Mouse (Mus musculus): ENCODE measurements around the gene Mgat3.

DNA sequence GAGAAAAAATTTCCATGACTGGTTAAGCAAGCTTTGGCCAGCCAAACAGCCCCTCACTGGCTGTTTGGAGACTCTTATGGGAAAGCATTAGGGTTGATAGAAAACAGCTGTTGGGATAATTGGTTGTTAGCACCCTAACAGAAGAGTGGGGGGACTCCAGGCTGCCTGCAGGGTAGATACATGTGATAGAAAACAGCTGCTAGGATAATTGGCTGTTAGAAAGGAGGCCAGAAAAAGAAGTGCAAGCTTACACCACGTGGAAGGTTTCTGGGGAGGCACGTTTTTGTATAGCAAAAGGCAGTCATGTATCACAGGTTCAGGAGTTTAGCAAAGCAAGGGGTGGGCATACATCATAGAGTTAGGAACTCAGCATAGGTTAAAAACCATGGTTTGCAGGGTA lies 80.0 kb downstream of the Mgat3 start:
- TF ChIP-seq GATA1 (IDR thresholded peaks at IDR 0.05; ENCODE audit: borderline replicate concordance, low read length) (no peak), FLI1 (IDR thresholded peaks at IDR 0.05; ENCODE audit: low read length) (no peak)

All from megakaryocyte, embryonic 14.5 days (primary cell).